Mouse (Mus musculus): ENCODE results near the gene Cfap46.

GRCm38 (mm10) chr7:139717781-139718180 lies 34.2 kb upstream of the Cfap46 start:
- TF ChIP-seq CTCF (conservative IDR thresholded peaks at IDR 0.05; ENCODE audit: low read length) (no peak), NANOG (IDR thresholded peaks at IDR 0.05; ENCODE audit: borderline replicate concordance, low read length) (no peak), POU5F1 (IDR thresholded peaks at IDR 0.05; ENCODE audit: borderline replicate concordance, low read length) (no peak)
